Mouse (Mus musculus) hindbrain, postnatal 0 days (tissue): ENCODE measurements at regions not wholly inside any gene's neighbourhood (a gene's known extent, or its start where the extent isn't known, plus 50 kb on each side); places are given as distances from the start of the nearest gene placed in this dataset.

Experiments used
- ATAC-seq: fragments of 200-750 bp; cut with Nextera tagmentation; 2 replicates; pipeline ENCODE4 v1.8.0; 2017; ENCODE audit warnings: mild to moderate bottlenecking, moderate TSS enrichment, moderate library complexity
- DNase-seq: peaks from one replicate; pipeline ENCODE4 v3.0.0-alpha.2; 2015; ENCODE audit warnings: low spot score
- H3K27ac ChIP-seq: fragments of 300-500 bp; sonication (generic); 2 replicates; pipeline ENCODE4 v1.5.1; 2014; ENCODE audit warnings: mild to moderate bottlenecking
- H3K27me3 ChIP-seq: fragments of 300-500 bp; sonication (generic); 2 replicates; pipeline ENCODE4 v1.6.1; 2014; ENCODE audit warnings: low read length, mixed read lengths; ENCODE audit not compliant: insufficient read depth
- H3K36me3 ChIP-seq: fragments of 300-500 bp; sonication (generic); 2 replicates; pipeline ENCODE4 v1.6.1; 2014; ENCODE audit warnings: low read length, mixed read lengths; ENCODE audit not compliant: insufficient read depth
- H3K4me1 ChIP-seq: fragments of 300-500 bp; sonication (generic); 2 replicates; pipeline ENCODE4 v1.6.1; 2014; ENCODE audit warnings: antibody characterized with exemption, low read length, mixed read lengths; ENCODE audit not compliant: insufficient read depth
- H3K4me2 ChIP-seq: fragments of 300-500 bp; sonication (generic); 2 replicates; pipeline ENCODE4 v1.6.1; 2014; ENCODE audit warnings: low read depth, mild to moderate bottlenecking, low read length, moderate library complexity, mixed read lengths
- H3K4me3 ChIP-seq: fragments of 300-500 bp; sonication (generic); 2 replicates; pipeline ENCODE4 v1.5.1; 2014; ENCODE audit warnings: low read length
- H3K9ac ChIP-seq: fragments of 300-500 bp; sonication (generic); replicated peaks from 2 replicates; pipeline ENCODE4 v1.6.1; 2014; ENCODE audit warnings: mild to moderate bottlenecking, low read length, moderate library complexity, mixed read lengths
- H3K9me3 ChIP-seq: fragments of 300-500 bp; sonication (generic); 2 replicates; pipeline ENCODE4 v1.6.1; 2016; ENCODE audit warnings: low read length, mixed read lengths
- CTCF ChIP-seq: IDR thresholded peaks from 2 replicates; pipeline ENCODE4 v1.5.1; 2016; ENCODE audit warnings: antibody characterized with exemption, control low read depth, low read depth
- WGBS: fragments of 180-500 bp; shearing (Covaris S2); extraction: QIAGEN DNeasy Blood & Tissue Kit; methylation state at CpG from one replicate; pipeline ENCODE4 v1.1.7; 2014; 5-methylcytosine and 5-hydroxymethylcytosine counted together

- Histone ChIP-seq H3K4me2 (no peak overlapping the region), H3K9ac (no peak overlapping the region), H3K36me3 (no peaks in the 10 kb centered on the region), H3K27ac (no peak overlapping the region), H3K9me3 (peaks cover 3% of the 10 kb centered on the region; the same call in 1 of the 2 replicates), H3K27me3 (no peaks in the 10 kb centered on the region), H3K4me1 (no peaks in the 10 kb centered on the region), H3K4me3 (no peak overlapping the region)
- ATAC-seq (no peak), DNase-seq (no peak)
- TF ChIP-seq CTCF: no peak
- 87% methylated on average over 7 of the region's 7 CpGs for WGBS
These were observed 75.7 kb upstream of the Jag1 start for GRCm38 (mm10) chr2:137192183-137192582.

GRCm38 (mm10) chr2:137169176-137169575, 52.7 kb upstream of the Jag1 start:
- 79% methylated on average over 1 of the region's 1 CpGs for WGBS

GRCm38 (mm10) chr2:137168626-137169025, 52.2 kb upstream of the Jag1 start:
- Histone ChIP-seq H3K27ac (no peak overlapping the region), H3K4me3 (no peak overlapping the region), H3K4me2 (no peak overlapping the region), H3K27me3 (no peaks in the 10 kb centered on the region), H3K9ac (no peak overlapping the region), H3K4me1 (peaks cover 1% of the 10 kb centered on the region; the same call in 1 of the 2 replicates), H3K36me3 (no peaks in the 10 kb centered on the region), H3K9me3 (no peaks in the 10 kb centered on the region)
- no peak for ATAC-seq
- DNase-seq: no peak
- no peak for TF ChIP-seq CTCF
- WGBS: 54% methylated on average over 3 of the region's 3 CpGs

More at GRCm38 (mm10) chr2:137169176-137169575, 52.7 kb upstream of the Jag1 start:
- Histone ChIP-seq H3K36me3 (no peaks in the 10 kb centered on the region), H3K27ac (no peak overlapping the region), H3K4me1 (no peaks in the 10 kb centered on the region), H3K9ac (no peak overlapping the region), H3K4me2 (no peak overlapping the region), H3K27me3 (no peaks in the 10 kb centered on the region), H3K9me3 (no peaks in the 10 kb centered on the region), H3K4me3 (no peak overlapping the region)
- DNase-seq (no peak), ATAC-seq (no peak)
- no peak for TF ChIP-seq CTCF
